Mouse (Mus musculus) heart, postnatal 0 days (tissue): ENCODE data around the gene Gm20458.

Source experiments
- CTCF ChIP-seq: IDR thresholded peaks from 2 replicates; pipeline ENCODE4 v1.5.1; 2016; ENCODE audit warnings: antibody characterized with exemption, control low read depth, low read depth
- EP300 ChIP-seq: IDR thresholded peaks from 2 replicates; pipeline ENCODE4 v1.6.1; 2016; ENCODE audit warnings: antibody characterized with exemption, low read depth

- TF ChIP-seq CTCF, result no peak
- TF ChIP-seq EP300, result no peak
These were observed 27.0 kb downstream of the Gm20458 start for GRCm38 (mm10) chr2:164487812-164488211.
